Mouse (Mus musculus): ENCODE results near the gene Zfp40.
"Not testable (repeated sequence)": the region's sequence is repeated elsewhere in the genome, so short reads cannot be mapped to it uniquely, and the experiment has no call there.

Zfp40 gene

DNA sequence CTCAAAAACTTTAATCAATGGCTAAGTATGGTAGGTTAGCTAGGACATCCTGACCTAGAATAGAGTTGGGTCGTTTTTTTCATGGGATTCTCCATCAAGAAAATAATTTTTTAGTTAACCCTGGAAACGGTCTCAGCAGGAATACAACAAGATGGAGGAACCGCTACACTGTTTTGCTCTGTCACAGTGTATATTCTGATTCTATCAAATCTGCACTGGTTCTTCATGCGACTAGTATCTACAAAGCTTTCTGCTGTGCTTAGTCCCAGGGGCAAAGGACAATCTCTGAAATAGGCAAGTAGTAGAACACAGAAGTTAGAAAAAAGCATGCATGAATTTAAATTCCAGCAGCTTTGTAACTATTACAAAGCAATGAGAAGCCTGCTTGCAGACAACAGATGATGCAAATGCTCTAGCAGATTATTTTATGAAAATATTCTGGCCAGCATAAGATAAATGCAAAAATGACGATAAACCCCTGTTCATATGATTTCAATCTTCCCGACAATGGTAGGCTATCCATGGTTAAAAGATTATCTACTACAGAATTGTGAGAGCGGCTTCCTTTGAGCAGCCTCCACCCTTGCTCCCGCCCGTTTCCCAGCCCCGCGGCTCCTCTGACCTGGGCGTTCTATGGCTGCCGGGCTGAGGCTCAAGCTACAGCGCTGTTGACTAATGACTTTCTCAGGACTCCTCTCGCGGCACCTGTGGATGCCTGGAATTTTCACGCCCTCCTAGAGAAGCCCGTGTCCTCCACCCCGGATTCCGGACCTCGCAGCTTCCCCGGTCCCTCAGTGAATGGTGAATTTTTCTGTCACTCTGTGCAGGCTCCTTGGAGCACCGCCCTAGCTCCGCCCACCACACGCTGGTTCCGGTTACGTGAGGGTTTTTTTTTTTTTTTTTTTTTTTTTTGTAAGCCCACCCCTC lies at the start of gene Zfp40:
Zfp40 (minus strand) TSS at position 800 of the 927 bp plus-strand sequence.
- DNase-seq (ENCODE audit: low spot score) = peak; percentile 95

DNA sequence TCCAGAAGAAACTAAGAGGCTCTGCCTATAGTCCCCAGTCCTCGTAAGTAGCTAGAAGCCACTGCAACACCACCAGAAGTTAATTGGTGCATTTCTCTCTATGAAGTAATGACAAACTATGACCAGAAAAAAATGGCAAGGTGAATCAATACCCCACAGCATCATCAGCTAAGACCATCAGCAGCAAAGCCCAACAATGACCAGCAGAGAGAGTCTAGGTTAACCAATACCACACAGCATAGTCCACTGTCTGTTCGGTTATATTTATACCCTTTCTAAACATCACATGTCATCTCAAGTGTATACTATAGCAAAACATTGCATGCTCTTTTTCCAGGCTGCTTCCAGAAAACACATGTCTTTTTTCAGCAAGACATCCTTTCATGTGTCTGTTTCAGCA lies 25.3 kb upstream of the Zfp40 start:
- DNase-seq (ENCODE audit: low spot score) = no peak

DNA sequence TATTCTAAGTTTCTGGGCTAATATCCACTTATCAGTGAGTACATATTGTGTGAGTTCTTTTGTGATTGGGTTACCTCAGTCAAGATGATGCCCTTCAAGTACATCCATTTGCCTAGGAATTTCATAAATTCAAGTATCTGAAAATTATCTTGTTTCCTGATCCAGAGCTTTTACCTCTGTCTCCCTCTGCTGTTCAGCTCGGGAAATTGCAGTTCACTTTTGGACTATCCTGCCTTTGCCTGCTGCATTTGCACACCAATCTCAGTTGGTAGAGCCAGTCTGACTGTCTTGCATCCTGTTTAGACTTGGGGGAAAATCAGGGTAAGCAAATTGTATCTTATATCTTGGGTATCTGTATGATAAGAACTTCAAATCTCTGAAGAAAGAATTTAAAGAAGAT lies 6.8 kb upstream of the Zfp40 start:
- not testable (repeated sequence) for DNase-seq (ENCODE audit: low spot score)

DNA sequence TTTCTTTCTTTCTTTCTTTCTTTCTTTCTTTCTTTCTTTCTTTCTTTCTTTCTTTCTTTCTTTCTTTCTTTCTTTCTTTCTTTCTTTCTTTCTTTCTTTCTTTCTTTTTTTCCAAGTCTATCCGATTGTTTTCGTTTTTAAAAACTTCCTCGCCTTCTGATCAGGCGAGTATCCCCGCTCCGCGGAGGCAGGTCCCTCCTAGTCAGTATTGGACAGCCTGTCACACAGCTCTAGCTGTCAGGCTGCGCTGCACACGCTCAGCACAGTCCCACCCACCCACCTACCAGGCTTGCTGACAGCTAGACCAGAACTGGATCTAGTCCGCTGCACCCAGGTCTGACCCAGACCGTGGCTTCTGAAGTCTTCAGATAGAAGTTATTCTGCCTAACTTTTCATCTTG lies 389 bp upstream of the Zfp40 start:
- peak; percentile 37 for DNase-seq (ENCODE audit: low spot score)

DNA sequence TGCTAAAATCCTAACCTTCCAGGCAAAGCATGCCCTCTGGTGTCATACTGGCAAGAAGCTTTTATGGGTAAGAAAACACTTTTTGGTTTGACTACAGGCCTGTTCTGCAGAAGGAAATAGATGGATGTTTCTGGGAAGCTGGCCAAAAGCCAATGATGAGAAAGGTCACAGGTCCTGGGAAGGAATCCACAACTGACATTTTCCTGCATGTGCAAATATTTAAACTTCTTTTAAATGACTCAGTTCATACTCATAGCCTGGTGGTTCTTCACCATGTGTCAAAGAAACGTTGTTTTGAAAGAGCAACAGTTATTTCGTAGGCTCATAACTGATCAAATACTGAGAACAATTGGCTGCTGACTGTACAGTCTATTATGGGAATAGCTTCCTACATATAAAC lies 5.4 kb downstream of the Zfp40 start:
- peak; percentile 25 for DNase-seq (ENCODE audit: low spot score)

Measured in lung, postnatal 25 days (tissue).